Mouse (Mus musculus) heart, adult 2 months (tissue): ENCODE data around the gene Bap1. TPM values are rescaled to one million over a fixed set of nuclear protein-coding genes. Genes with fewer than 3 reads are reported as not detected.
A peak's percentile ranks its signal among the peaks of the same experiment; 100 is the strongest.

ENCODE experiments used
- DNase-seq, 2 experiments: peaks; one replicate each; pipeline ENCODE4 v3.0.0; 2021
- H3K27ac ChIP-seq: fragments of 200-600 bp; 2 replicates; pipeline ENCODE4 v1.8.1; 2022
- H3K27me3 ChIP-seq: fragments of 200-500 bp; 2 replicates; pipeline ENCODE4 v1.6.1; 2012; ENCODE audit warnings: mild to moderate bottlenecking, low read length, inconsistent platforms, mixed read lengths; ENCODE audit not compliant: control insufficient read depth, insufficient read depth
- H3K36me3 ChIP-seq: fragments of 200-500 bp; 2 replicates; pipeline ENCODE4 v1.6.1; 2012; ENCODE audit warnings: low read length, inconsistent platforms; ENCODE audit not compliant: control insufficient read depth, insufficient read depth
- H3K4me1 ChIP-seq: fragments of 200-500 bp; 2 replicates; pipeline ENCODE4 v1.6.1; 2011; ENCODE audit warnings: low read length; ENCODE audit not compliant: control insufficient read depth, insufficient read depth
- H3K4me3 ChIP-seq: fragments of 200-600 bp; 2 replicates; pipeline ENCODE4 v1.8.1; 2022
- H3K79me2 ChIP-seq: fragments of 200-500 bp; replicated peaks from 2 replicates; pipeline ENCODE4 v1.6.1; 2012; ENCODE audit warnings: mild to moderate bottlenecking, inconsistent platforms, low read length, moderate library complexity, mixed read lengths; ENCODE audit not compliant: control insufficient read depth, insufficient read depth
- H3K9ac ChIP-seq: fragments of 200-500 bp; 2 replicates; pipeline ENCODE4 v1.6.1; 2012; ENCODE audit warnings: low read depth, mild to moderate bottlenecking, control low read depth, inconsistent platforms, low read length, mixed read lengths
- CTCF ChIP-seq: fragments of 200-600 bp; IDR thresholded peaks from 2 replicates; pipeline ENCODE4 v1.8.1; 2022; ENCODE audit warnings: antibody characterized with exemption, mild to moderate bottlenecking, moderate library complexity
- EP300 ChIP-seq: fragments of 200-500 bp; IDR thresholded peaks from 2 replicates; pipeline ENCODE4 v1.6.1; 2011; ENCODE audit warnings: low read depth, low read length, control low read depth; ENCODE audit not compliant: insufficient read depth
- POLR2A ChIP-seq: fragments of 200-500 bp; IDR thresholded peaks from 2 replicates; pipeline ENCODE4 v1.6.1; 2011; ENCODE audit warnings: mild to moderate bottlenecking, low read depth, low read length, control low read depth; ENCODE audit not compliant: insufficient read depth
- WGBS: fragments of 180-500 bp; shearing (Covaris S2); methylation state at CpG from one replicate; pipeline ENCODE4 v1.1.7; 2018; 5-methylcytosine and 5-hydroxymethylcytosine counted together
- intact Hi-C: fragments of 180-260 bp; cut with DNase I; formaldehyde crosslinking; loops from one replicate; pipeline ENCODE4 v1.15.1; 2025
- polyA plus RNA-seq: library from polyadenylated mRNA; depleted of rRNA; stranded (reverse); fragments of >200 nt; gene quantifications from 2 replicates; pipeline ENCODE4 v1.2.3, GENCODE M21; 2012; rRNA removed
- total RNA-seq, 2 experiments: library from RNA; stranded (reverse); gene quantifications; 2 replicates each; pipeline ENCODE4 v1.2.3; 2021

Bap1 gene
- total and polyA plus RNA-seq, 3 experiments, result 39.6 to 49.1 (median 43.6) TPM

DNA sequence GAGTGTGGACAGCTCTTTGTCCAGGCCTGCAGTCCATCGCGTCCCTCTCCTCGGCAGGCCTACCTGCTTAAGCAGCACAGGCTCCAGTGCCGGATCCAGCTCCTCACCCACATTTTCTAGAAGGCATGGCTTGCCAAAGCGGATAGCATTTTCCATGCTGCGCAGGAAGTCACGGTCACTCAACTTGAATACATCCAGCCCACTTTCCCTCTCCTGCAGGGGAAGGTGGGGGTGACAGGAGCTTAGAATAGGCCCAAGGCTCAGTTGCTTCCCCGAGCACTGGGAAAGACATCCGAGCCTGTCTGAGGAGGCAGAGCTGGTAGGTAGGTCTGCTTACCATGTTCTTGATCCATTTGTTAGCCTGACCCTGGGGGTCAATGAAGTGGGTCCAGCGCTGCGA lies 16.4 kb downstream of the Bap1 start:
- 91% methylated on average over 11 of the region's 11 CpGs for WGBS
- H3K27ac ChIP-seq, result no peak overlapping the region
- intact Hi-C loops, result no loop called here
- H3K36me3 ChIP-seq, result no peaks in the 10 kb centered on the region
- no peak overlapping the region for H3K9ac ChIP-seq
- no peaks in the 10 kb centered on the region for H3K79me2 ChIP-seq
- H3K27me3 ChIP-seq, result no peaks in the 10 kb centered on the region
- DNase-seq, result no peak
- no peak for TF ChIP-seq POLR2A
- no peak for TF ChIP-seq CTCF
- no peak for TF ChIP-seq EP300
- no peak overlapping the region for H3K4me3 ChIP-seq
- H3K4me1 ChIP-seq, result no peaks in the 10 kb centered on the region

DNA sequence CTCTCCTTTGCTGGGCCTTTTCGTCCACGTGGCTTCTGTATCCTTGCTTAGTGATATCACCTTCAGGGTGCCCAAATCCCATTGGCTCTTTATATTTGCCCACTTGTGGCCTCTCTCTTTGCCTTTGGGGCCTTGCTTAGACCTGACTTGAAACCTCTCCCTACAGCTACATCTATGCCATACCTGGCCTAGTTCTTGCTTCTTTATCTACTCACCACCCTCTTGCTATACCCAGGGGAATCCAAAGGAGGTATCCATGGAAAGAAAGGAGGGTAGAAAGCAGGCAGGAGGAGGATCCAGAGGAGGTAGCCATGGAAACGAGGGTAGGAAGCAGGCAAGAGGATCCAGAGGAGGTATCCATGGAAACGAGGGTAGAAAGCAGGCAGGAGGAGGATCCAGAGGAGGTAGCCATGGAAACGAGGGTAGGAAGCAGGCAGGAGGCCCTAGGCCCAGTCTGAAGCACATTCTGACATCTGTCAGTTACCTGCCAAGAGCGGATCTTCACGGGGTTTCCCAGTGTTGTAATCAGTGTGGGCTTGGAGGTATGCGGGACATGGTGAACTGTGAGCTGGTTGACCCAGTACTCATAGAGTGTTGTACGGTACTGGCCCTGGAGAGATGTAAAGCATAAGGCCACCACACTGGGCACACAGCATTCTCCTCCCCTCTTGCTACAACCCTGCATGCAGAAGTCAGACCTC lies 17.2 kb downstream of the Bap1 start:
- no peak overlapping the region for H3K4me3 ChIP-seq
- intact Hi-C loops, result no loop called here
- 81% methylated on average over 9 of the region's 9 CpGs for WGBS

DNA sequence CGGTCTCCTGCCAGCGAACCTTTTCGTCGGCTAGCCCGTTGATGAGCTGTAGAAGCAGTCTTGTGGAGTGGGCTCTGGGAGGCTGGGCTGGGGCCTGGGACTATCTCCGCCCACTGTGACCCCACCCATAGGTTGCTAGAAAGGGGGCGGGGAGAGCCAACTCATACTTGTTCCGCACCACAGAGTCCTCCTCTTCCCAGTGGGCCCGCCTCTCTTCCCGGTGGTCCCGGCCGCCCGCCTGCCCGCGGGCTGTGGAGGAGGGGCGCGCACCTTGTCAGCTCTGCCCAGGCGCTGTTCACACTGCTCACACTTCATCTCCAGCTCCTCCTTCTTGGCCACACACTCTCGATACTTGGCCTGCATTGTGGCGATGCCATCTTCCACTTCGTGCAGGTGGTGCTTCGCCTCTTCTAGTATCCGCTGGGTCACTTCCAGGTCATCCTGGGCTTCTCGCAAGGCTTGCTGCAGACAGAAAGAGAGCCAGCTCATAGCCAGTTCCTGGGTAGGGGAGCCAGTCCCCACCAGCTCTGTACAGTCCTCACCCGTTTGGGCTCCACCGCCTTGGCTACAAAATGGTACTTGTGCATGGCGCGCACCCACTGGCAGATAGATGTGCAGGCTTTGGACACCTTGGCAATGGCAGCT lies 18.3 kb downstream of the Bap1 start:
- 24% methylated on average over 28 of the region's 28 CpGs for WGBS
- H3K27me3 ChIP-seq, result no peaks in the 10 kb centered on the region
- H3K79me2 ChIP-seq, result no peaks in the 10 kb centered on the region
- no peak overlapping the region for H3K27ac ChIP-seq
- no peaks in the 10 kb centered on the region for H3K4me1 ChIP-seq
- TF ChIP-seq EP300 (no peak), POLR2A (no peak), CTCF (no peak)
- H3K36me3 ChIP-seq, result no peaks in the 10 kb centered on the region
- no peak overlapping the region for H3K9ac ChIP-seq
- no peak overlapping the region for H3K4me3 ChIP-seq
- intact Hi-C loops, result loop anchor here (5.0 kb wide), 1 partner anchor 58 kb away; no protein-coding TSS in a partner anchor
- peak in 1 of 2 experiments; percentile 17 for DNase-seq

More for the DNA sequence above, 17.2 kb downstream of the Bap1 start:
- Histone ChIP-seq H3K27ac (no peak overlapping the region), H3K4me1 (no peaks in the 10 kb centered on the region), H3K9ac (no peak overlapping the region), H3K36me3 (no peaks in the 10 kb centered on the region), H3K79me2 (no peaks in the 10 kb centered on the region), H3K27me3 (no peaks in the 10 kb centered on the region)
- TF ChIP-seq CTCF, result no peak
- TF ChIP-seq POLR2A, result no peak
- TF ChIP-seq EP300, result no peak
- no peak for DNase-seq

DNA sequence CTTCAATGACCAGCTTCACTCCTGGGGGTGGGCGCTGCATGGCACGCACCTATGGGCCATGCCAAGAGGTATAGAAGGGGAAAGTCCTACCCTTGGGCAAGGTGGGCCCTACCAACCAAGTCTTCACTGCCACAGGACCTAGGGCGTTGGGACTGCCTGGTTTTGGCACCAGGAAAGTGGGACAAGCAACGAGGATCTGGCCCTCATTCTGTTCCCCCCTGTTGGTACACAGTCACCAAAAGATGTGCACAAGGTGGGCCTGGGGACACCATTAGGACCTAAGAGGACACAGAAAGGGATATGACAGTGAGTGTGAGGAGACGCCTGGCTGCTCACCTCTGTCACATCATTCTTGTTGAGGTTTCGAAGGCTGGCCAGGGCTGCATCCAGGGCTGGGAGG lies 19.9 kb downstream of the Bap1 start:
- no peak overlapping the region for H3K4me3 ChIP-seq
- no peak overlapping the region for H3K9ac ChIP-seq
- no peaks in the 10 kb centered on the region for H3K27me3 ChIP-seq
- H3K36me3 ChIP-seq, result no peaks in the 10 kb centered on the region
- TF ChIP-seq POLR2A, result no peak
- no peak for TF ChIP-seq EP300
- no peak for TF ChIP-seq CTCF
- 93% methylated on average over 6 of the region's 6 CpGs for WGBS
- intact Hi-C loops, result loop anchor here (5.0 kb wide), 1 partner anchor 56 kb away; no protein-coding TSS in a partner anchor
- H3K79me2 ChIP-seq, result no peaks in the 10 kb centered on the region
- no peak for DNase-seq
- no peak overlapping the region for H3K27ac ChIP-seq
- no peaks in the 10 kb centered on the region for H3K4me1 ChIP-seq

DNA sequence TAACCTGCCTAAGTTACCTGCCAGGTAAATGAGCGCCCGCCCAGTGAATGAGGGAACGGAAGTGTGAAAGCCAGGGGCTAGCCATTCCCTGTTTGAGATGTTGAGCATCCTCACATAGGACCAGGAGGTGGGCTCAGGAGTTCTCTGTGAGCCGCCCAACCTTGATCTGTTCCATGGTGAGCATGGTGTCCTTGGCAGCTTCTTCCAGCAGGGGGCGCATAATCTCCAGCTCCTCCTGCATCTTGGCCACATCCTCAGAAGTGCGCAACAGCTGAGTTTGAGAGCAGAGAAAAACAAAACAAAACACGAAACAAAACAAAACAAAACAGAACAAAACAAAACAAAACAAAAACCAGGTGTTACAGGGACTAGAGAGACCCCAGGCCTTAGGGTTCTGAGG lies 20.9 kb downstream of the Bap1 start:
- TF ChIP-seq CTCF, result peak; percentile 93
- TF ChIP-seq POLR2A, result no peak
- 0 out of 2 replicates have a peak, but pooled peaks have one; percentile 37 for TF ChIP-seq EP300
- Histone ChIP-seq H3K27me3 (no peaks in the 10 kb centered on the region), H3K4me1 (no peaks in the 10 kb centered on the region), H3K27ac (no peak overlapping the region), H3K4me3 (no peak overlapping the region), H3K36me3 (no peaks in the 10 kb centered on the region), H3K9ac (no peak overlapping the region), H3K79me2 (no peaks in the 10 kb centered on the region)
- DNase-seq, result peak; percentile 69 to 80
- 22% methylated on average over 7 of the region's 7 CpGs for WGBS
- intact Hi-C loops, result loop anchor here (1.0 to 5.0 kb wide), 2 partner anchors 55 to 200 kb away; no protein-coding TSS in a partner anchor

DNA sequence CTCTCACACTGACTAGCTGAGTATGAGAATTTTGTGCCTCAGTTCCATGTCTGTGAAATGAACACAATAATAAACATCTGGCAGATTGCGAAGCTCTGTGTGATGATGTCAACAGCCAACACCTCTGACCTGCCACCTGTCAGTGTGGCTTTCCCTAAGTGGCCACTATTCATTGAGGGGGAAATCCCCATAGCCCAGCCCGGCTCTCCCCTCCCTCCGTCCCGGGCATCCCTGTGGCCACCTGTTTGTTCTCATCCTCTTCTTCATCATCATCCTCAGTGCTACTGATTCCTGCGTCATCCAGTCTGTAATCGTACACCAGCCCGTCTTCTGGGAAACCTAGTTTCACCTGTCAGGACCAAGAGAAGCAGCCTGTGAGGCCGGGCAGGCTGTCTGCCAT lies 34.5 kb downstream of the Bap1 start:
- no peak overlapping the region for H3K4me3 ChIP-seq
- TF ChIP-seq EP300, result no peak
- no peak for TF ChIP-seq CTCF
- H3K27ac ChIP-seq, result no peak overlapping the region
- no peak overlapping the region for H3K9ac ChIP-seq
- H3K27me3 ChIP-seq, result no peaks in the 10 kb centered on the region
- intact Hi-C loops, result no loop called here
- 85% methylated on average over 8 of the region's 8 CpGs for WGBS
- H3K36me3 ChIP-seq, result no peaks in the 10 kb centered on the region
- DNase-seq, result no peak
- H3K79me2 ChIP-seq, result no peaks in the 10 kb centered on the region
- no peaks in the 10 kb centered on the region for H3K4me1 ChIP-seq

Other genes with a start within 250 kb of the Bap1 start
- 100 to 1,000 TPM; 123 to 137 TPM for gene Spcs1, start 249.8 kb upstream of the Bap1 start, total RNA-seq
- 145 and 289 TPM in 2 replicates for gene Spcs1, start 249.8 kb upstream of the Bap1 start, polyA plus RNA-seq
- gene Pbrm1, start 232.3 kb upstream of the Bap1 start, total RNA-seq, result 10 to 100 TPM; 49.6 to 52.8 TPM
- 7.7 and 15.7 TPM in 2 replicates for gene Pbrm1, start 232.3 kb upstream of the Bap1 start, polyA plus RNA-seq
- gene Gnl3, start 232.3 kb upstream of the Bap1 start, total RNA-seq, result 10 to 100 TPM; 26.2 to 27.6 TPM
- gene Gnl3, start 232.3 kb upstream of the Bap1 start, polyA plus RNA-seq, result 8.1 and 19.2 TPM in 2 replicates
- 10 to 100 TPM; 61.1 to 81.3 TPM for gene Smim4, start 122.5 kb upstream of the Bap1 start, total RNA-seq
- 57.5 and 81.7 TPM in 2 replicates for gene Smim4, start 122.5 kb upstream of the Bap1 start, polyA plus RNA-seq
- gene Nt5dc2, start 120.4 kb upstream of the Bap1 start, total RNA-seq, result 10 to 100 TPM; 18.7 to 21.8 TPM
- gene Nt5dc2, start 120.4 kb upstream of the Bap1 start, polyA plus RNA-seq, result 52.5 and 82.7 TPM in 2 replicates
- gene Stab1, start 82.8 kb upstream of the Bap1 start, total RNA-seq, result 10 to 100 TPM; 64.2 to 65.0 TPM
- gene Stab1, start 82.8 kb upstream of the Bap1 start, polyA plus RNA-seq, result 77.0 and 90.8 TPM in 2 replicates
- gene Tnnc1, start 43.1 kb upstream of the Bap1 start, total RNA-seq, result 1,000 to 10,000 TPM; 5,084 to 5,508 TPM
- 4,851 and 5,939 TPM in 2 replicates for gene Tnnc1, start 43.1 kb upstream of the Bap1 start, polyA plus RNA-seq
- 100 to 1,000 TPM; 123 to 129 TPM for gene Nisch, start 34.5 kb upstream of the Bap1 start, total RNA-seq
- gene Nisch, start 34.5 kb upstream of the Bap1 start, polyA plus RNA-seq, result 187 and 223 TPM in 2 replicates
- 10 to 100 TPM; 15.0 to 15.1 TPM for gene Sema3g, start 33.6 kb upstream of the Bap1 start, total RNA-seq
- gene Sema3g, start 33.6 kb upstream of the Bap1 start, polyA plus RNA-seq, result 6.1 and 8.0 TPM in 2 replicates
- gene Phf7, start 133 bp upstream of the Bap1 start, total RNA-seq, result 1 to 10 TPM; 2.9 to 3.6 TPM
- 3.1 and 5.7 TPM in 2 replicates for gene Phf7, start 133 bp upstream of the Bap1 start, polyA plus RNA-seq
- gene Dnah1, start 72.4 kb downstream of the Bap1 start, total RNA-seq, result under 1 TPM; 0.02 to 0.05 TPM
- gene Dnah1, start 72.4 kb downstream of the Bap1 start, polyA plus RNA-seq, result 0.03 and 0.41 TPM in 2 replicates
- gene Capn7, start 85.2 kb downstream of the Bap1 start, total RNA-seq, result 10 to 100 TPM; 29.6 to 32.5 TPM
- gene Capn7, start 85.2 kb downstream of the Bap1 start, polyA plus RNA-seq, result 15.3 and 30.1 TPM in 2 replicates
- 10 to 100 TPM; 51.0 to 58.3 TPM for gene Sh3bp5, start 184.6 kb downstream of the Bap1 start, total RNA-seq
- 27.0 and 37.1 TPM in 2 replicates for gene Sh3bp5, start 184.6 kb downstream of the Bap1 start, polyA plus RNA-seq
- gene Eaf1, start 242.9 kb downstream of the Bap1 start, total RNA-seq, result 10 to 100 TPM; 10.8 to 14.6 TPM
- gene Eaf1, start 242.9 kb downstream of the Bap1 start, polyA plus RNA-seq, result 11.2 and 12.2 TPM in 2 replicates
- gene Mettl6, start 243.6 kb downstream of the Bap1 start, total RNA-seq, result 1 to 10 TPM; 9.5 to 9.9 TPM
- gene Mettl6, start 243.6 kb downstream of the Bap1 start, polyA plus RNA-seq, result 4.2 and 7.2 TPM in 2 replicates